Mouse (Mus musculus) heart, postnatal 14 days (tissue): ENCODE results near the gene Olfml2a. TPM values are rescaled to one million over a fixed set of nuclear protein-coding genes. Genes with fewer than 3 reads are reported as not detected.

Experiments
- DNase-seq, 2 experiments: peaks; one replicate each; pipeline ENCODE4 v3.0.0; 2021 to 2022
- intact Hi-C: fragments of 180-260 bp; cut with DNase I; formaldehyde crosslinking; loops from one replicate; pipeline ENCODE4 v1.15.1; 2025
- total RNA-seq, 2 experiments: library from RNA; stranded (reverse); gene quantifications; 2 replicates each; pipeline ENCODE4 v1.2.3; 2021

Gene Olfml2a
- total RNA-seq, 2 experiments from 2014 or later, result 11.6 to 11.8 TPM

DNA sequence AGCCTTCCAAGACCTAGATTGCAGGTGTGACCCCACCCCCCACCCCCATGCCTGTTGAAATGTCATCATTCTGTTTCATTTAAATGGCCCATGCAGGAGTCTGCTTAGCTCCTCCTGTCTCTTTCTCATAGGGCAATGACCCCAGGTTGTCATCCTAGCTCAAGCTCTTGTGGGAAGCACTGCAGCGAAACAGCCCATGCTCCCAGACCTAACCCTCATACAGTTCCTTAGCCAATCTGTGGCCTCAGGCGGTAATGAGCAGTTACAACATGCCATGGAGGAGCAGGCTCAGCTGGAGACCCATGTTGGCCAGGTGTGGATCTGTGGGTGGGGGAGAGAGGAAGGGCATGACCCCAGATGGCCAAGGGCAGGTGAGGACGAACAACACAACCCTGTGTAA, 43.4 kb downstream of the Olfml2a start:
- intact Hi-C loops, result no loop called here
- no peak for DNase-seq

DNA sequence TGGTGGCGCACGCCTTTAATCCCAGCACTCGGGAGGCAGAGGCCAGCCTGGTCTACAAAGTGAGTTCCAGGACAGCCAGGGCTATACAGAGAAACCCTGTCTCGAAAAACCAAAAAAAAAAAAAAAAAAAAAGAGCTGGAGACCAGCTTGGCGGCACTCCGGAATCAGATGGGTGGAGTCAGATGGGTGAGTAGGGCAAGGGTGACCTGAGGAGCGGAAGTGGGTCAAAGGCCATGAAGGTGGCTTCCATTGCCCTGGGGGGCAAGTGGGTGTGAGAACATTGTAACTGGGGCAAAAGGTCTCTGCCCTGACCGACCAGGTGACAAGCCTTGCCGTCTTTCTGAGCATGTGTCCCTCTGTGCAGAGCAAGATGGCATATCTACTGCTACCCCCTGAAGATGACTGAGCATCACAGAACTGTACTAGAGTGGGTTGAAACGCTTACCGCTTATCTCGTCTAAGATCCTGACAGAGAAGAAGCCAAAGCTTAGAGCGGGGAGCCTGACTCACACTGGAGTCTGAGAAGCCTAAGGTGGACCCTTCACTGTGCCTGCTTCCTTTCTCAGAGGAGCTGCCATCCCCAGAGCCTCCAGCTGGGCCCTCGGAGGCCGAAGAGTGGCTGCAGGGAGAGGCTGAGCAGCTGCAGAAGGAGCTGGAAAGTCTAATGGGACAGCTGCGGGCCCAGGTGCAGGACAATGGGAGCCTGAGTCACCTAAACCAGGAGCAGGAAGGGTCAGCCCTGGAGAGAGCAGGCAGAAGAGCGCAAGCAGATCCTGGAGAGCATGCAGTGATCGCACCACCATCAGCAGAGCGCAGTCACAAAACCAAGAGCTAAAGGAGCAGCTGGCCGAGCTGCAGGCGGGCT, 44.4 kb downstream of the Olfml2a start:
- intact Hi-C loops, result no loop called here
- DNase-seq, result no peak

DNA sequence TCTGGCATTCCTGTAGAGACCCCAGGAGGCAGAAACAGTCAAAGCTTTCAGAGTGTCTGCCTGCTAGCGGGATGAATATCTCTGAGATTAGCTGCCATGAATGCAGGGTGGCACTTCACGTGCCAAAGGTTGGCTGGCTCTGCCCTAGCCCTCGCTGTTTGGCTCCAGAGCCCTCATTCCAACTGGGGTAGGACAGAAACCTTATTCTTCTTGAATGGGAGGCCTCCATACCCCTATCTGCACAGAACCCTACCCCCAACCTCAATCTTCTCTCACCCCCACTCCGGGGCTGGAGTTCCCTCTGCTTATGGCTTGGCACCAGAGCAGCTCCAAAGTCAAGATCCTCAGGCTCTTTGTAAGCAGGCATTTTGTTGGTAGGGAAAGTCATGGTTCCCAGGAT, 46.1 kb downstream of the Olfml2a start:
- DNase-seq, result no peak
- intact Hi-C loops, result no loop called here

DNA sequence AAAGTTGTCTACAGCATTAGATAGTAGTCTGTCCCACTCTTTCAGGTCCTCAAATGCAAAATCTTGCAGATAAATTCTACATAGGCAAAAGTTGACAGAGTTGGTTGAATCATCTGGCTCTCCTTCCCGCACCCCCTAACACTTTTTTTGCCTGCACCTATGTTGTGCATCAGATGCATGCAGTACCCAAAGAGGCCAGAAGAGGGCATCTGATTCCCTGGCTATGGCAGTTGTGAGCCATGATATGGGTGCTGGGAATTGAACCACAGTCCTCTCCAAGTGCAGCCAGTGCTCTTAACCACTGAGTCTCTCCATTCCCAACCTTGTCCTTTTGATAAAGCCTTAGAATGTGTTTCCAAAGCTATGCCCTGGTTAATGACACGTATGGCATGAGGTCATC, 51.7 kb downstream of the Olfml2a start:
- intact Hi-C loops, result no loop called here
- DNase-seq, result no peak

DNA sequence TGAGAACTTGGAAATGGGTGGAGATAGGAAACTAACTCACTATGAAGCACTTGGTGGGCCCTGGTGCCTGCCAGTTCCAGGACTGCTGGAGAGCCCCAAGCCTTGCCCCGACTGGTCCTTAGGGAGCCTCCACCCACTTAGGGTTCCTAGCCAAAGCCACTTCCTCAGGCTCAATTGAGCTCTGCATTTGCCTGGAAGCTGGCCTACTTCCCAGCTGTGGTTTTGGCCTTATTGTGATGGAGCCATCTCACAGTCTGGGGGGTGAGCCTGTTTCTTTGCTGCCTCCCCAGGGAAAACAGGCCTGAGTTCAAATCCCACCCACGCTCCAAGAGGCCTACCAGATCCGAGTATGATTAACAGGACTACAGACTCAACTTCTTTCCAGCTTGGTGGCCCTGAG, 54.8 kb downstream of the Olfml2a start:
- intact Hi-C loops, result no loop called here

DNA sequence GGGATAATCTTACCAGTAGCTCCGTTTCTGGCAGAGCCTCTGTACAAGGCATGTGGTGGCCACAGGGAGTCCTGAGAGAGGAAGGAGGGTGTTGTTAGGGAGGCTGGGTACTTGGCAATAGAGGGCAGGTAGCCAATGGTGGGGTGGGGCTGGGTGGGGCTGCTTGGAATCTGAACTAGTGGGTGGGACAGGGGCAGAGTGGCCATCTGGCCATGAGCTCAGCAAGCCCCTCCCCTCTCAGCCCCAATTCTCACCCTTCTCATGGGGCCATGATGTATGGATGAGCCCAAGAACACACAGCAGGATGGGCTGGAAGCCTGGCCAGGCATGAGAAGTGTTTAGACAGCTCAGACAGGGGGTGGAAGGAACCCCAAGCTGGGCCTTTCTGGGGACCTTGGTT, 55.6 kb downstream of the Olfml2a start:
- DNase-seq, result no peak
- intact Hi-C loops, result no loop called here

More for the DNA sequence above, 54.8 kb downstream of the Olfml2a start:
- peak; percentile 66 to 79 for DNase-seq

DNA sequence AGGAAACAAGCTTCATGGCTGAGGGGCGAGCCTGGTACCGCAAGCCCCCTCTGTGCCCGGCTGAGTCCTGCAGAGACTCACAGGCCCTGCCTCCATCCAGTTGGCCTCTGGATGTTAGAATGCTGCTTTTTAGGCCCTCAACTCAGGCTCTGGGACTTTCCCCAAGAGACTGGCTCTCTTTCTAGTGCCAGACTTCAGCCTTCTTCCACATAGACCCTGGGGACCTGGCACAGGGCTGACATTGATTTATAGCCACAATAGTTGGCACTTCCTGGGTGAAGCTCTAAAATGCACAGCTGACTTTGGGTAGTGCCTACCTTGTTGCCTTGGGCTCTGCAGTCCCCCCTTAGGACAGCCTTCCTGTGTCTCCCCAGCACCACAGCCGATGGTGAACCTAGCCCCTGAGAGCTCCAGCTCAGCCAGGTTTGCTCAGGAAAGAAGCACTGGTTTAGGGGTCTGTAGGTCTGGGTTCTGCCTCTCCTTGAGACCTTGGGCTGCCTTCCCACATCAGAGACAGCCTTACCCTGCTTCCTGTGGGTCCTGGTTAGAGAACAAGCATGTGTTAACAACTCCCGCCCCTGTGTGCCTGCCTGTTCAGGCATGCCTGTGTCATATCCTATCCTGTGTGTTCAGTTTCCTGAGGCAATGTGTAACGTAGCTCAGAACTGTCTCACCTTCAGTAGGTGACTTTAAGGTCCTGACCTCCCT, 56.2 kb downstream of the Olfml2a start:
- no peak for DNase-seq
- intact Hi-C loops, result no loop called here

DNA sequence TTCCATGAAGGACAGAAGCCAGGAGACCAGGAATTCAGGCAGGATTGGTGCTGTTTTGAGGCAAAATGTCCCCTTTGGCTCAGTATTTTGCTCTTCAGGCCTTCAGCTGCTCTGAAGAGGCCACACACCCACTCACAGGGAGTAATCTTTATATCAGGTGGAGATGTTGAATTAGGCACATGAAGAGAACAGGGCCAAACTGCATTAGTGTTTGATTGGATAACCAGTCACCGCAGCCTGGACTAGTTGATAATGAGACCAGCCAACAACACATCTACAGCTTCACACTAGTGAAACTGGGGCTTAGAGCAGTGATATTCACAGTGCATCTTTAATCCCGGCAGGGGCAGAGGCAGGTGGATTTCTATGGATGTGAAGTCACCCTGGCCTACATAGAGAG, 57.2 kb downstream of the Olfml2a start:
- intact Hi-C loops, result no loop called here
- no peak for DNase-seq

DNA sequence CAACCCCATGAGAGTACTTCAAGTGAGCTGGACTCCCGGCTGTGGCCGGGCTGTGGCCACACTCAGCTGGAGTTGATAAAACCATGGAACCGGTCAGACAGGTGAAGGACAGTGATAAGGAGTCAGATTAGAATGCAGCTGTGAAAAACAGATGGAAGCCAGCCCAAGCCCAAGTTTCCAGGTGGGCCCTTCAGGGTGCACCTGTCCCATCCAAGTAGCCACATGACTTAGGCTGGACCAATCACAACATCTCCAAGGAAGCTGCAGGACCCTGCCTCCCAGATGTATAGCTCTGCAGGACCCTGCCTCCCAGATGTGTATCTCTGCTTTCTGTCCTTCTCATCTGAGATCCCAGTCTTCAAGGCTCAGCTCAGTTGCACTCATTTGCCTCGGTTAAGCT, 60.2 kb downstream of the Olfml2a start:
- intact Hi-C loops, result no loop called here
- DNase-seq, result no peak

DNA sequence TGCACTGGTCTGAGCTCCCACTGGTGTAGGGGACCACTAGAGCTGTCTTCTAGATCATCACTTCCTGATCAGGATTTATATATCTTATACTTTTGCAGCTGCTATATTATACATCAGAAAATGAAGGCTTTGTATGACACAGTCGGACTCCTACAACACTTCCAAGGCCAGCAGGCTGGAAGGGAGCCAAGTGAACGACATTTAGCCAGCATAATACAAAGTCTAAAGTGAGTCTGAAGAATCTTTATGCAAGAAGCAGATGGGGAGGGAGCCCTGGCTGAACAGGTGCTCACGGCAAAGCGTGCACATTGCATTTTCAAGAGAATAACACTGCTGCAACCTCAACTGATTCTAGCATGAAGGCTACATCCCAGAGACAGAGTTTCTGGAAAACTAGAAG, 60.7 kb downstream of the Olfml2a start:
- DNase-seq, result no peak
- intact Hi-C loops, result no loop called here

DNA sequence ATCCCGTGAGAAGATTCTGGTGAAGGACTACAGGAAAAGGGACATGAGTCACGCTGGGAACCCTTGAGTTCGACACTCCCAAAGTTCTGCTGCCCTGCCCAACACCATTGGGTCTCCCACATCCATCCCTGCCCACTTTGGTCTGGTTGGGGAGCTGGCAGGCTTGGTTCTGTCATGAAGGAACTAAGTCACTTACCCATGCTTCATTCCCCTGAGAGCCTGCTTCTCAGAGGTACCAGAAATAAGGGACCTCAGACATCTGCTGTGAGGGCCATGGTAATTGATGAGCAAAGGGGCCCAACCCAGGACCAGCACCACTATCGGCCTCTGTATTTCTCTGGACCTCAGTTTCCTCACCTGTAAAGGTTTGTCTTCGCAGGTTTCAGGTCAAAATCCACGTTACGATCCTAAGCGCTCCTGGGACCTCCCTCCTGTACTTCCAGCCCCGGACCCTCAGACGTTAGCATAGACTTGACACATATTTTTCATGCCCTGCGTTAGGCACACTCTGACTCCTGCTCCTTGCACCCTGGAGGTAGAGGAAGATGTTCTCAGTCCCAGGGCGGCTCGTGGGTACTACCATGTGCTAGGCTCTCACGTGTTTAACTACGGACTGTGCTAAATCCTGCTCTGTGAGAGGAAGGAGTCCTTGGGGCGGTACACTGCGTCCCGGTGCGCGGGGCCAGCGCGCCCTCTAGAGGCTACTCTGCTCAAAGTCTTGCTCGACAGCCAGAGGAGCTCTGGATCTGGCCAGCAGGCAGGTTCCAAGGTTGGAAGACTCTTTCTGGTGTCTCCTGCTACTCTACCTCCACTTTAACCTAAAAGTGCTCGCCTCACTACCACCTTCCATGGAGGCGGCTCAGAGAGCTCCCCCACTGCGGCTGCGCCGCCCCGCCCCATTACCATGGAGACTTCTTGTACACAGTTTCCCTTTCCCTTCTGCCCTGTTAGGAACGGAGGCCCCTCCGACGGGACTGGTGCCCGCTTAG, 65.9 kb downstream of the Olfml2a start, which contains the start of gene Wdr38:
Gene Wdr38 (plus strand): TSS at position 91 of the 989 bp plus-strand sequence.
- peak; percentile 87 to 92 for DNase-seq
- intact Hi-C loops, result loop anchor here (1.0 to 5.0 kb wide), 2 partner anchors 70 to 200 kb away; partner anchors contain the start of gene Nr6a1

DNA sequence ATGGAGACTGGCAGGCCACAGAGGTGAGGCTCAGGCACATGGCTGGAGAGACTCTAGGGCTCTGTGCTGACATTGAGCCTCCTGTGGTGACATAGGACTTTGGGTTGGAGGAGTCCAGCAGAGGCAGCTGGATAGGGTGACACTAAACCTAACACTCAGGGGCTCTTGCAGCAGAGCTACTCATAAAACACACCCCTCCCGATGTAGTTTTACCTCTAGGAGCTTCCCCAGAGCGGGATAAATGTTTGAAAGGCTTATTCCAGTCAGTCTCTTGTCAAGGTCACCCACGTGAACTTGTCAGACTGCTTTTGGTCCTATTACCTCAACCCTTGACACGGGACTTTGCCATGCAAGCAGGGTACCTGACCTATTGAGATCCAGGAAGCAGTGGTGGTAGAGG, 67.6 kb downstream of the Olfml2a start:
- intact Hi-C loops, result loop anchor here (5.0 kb wide), 1 partner anchor 202 kb away; no protein-coding TSS in a partner anchor
- DNase-seq, result no peak

DNA sequence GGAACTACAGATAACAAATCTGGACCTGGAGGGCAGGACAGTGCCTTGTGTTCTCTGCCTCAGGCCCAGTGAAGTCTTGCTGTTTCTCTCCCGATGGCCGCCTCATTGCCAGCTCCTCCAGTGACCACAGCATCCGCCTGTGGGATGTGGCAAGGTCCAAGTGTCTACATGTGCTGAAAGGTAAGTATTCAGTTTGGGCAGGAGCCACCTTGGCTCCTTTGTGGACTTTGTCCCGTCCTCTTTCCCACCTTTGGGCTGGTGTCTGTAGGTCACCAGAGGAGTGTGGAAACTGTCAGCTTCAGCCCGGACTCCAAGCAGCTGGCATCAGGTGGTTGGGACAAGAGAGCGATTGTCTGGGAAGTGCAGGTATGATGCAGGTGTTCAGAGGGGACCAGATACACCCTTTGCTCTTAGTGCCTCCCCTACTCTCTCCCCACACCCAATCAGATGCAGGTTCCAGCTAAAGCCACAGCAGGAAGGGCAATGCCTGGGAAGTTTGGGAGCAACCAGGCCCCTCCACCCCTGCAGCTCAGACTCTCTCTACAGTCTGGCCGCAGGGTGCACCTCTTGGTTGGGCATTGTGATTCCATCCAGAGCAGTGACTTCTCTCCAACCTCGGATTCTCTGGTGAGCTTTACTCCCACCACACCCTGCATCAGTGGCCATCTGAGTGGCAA, 68.3 kb downstream of the Olfml2a start:
- intact Hi-C loops, result loop anchor here (5.0 to 10.0 kb wide), 2 partner anchors 203 to 345 kb away; no protein-coding TSS in a partner anchor
- DNase-seq, result no peak

DNA sequence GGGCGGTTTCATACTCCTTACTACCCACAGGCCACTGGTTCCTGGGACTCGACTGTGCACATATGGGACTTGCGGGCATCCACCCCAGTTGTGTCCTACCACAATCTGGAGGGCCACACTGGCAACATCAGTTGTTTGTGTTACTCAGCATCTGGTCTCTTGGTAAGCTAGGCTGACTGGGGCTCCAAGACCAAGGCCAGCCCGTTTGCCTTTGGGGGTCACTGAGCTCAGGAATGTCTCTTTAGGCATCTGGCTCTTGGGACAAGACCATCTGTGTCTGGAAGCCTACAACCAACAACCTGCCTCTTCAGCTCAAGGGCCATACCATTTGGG, 68.8 kb downstream of the Olfml2a start:
- intact Hi-C loops, result loop anchor here (10.0 kb wide), 1 partner anchor 346 kb away; no protein-coding TSS in a partner anchor
- no peak for DNase-seq

DNA sequence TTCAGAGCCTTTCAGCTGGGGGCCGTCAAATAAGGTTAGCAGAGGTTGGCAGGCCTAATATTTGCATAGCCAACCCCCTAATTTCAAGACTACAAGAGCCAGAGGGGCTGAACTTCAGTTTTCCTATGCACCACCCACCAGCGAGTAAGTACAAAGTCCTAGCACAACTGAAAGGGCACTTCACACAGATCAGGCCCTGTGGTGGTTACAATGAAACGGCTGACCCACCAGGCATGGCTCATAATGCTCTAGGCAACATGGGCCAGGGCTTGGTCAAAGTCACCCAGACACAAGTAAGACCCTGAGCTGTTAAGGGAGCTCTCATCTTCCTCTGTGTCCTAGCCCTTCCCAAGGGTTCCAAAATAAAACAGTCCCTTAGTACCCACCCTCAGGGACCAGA, 70.1 kb downstream of the Olfml2a start:
- intact Hi-C loops, result loop anchor here (10.0 kb wide), 1 partner anchor 347 kb away; no protein-coding TSS in a partner anchor

DNA sequence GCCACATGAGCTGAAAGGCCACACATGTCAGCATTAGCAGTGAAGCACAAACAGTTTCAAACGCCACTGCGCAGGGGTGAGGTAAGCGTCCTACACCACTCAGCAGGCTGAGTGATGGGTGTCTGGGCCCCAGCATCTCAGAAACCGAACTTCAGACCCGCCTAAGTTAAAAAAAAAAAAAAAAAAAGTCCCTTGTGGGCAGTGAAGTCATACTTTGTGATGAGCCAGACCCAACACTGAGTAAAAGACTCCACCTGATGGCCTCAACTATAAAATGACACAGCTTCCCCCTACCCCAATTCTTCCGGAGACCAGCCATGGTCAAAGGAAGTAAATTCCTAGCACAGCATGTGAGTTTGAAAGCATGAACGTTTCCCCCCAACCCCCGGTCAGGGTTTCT, 71.3 kb downstream of the Olfml2a start:
- intact Hi-C loops, result loop anchor here (10.0 kb wide), 1 partner anchor 348 kb away; no protein-coding TSS in a partner anchor
- no peak for DNase-seq

More for the DNA sequence above, 70.1 kb downstream of the Olfml2a start:
- no peak for DNase-seq

DNA sequence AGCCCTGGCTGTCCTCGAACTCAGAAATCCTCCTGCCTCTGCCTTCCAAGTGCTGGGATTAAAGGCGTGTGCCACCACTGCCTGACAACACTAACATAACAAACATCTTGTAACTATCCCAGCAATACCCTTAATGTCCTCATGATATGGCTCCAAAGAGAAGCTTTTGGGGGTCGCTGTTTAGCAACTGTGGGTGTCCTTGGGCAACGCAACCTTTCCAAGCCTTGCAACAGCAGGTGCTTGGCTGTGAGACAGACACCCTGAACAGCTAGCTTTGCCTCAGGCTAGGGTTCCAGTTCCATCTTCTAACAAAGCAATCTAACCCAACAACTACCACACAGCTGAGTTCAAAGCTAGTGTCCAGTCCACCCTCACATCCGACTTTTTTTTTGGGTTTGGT, 71.7 kb downstream of the Olfml2a start:
- intact Hi-C loops, result loop anchor here (10.0 kb wide), 1 partner anchor 349 kb away; no protein-coding TSS in a partner anchor
- no peak for DNase-seq

DNA sequence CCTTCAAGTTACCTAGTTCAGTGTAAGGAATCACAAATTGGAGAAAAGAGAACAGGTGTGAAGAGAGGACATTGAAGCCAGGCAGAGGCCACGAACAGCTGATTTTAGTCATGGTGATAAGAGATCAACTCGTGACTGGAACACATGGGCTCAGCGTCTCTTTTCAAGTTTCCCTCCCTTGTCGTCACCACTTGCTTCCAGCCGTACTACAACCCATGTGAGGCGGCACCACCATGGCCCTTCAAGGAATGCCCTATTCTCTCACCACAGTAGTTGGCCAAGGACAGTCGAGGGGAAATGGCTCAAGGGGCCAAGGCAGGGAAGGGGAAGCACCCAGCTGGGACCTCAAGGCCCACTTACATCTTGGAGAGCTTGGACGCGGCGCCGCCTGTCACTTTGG, 72.6 kb downstream of the Olfml2a start:
- intact Hi-C loops, result loop anchor here (10.0 kb wide), 1 partner anchor 350 kb away; no protein-coding TSS in a partner anchor
- DNase-seq, result peak in 1 of 2 experiments; percentile 25

DNA sequence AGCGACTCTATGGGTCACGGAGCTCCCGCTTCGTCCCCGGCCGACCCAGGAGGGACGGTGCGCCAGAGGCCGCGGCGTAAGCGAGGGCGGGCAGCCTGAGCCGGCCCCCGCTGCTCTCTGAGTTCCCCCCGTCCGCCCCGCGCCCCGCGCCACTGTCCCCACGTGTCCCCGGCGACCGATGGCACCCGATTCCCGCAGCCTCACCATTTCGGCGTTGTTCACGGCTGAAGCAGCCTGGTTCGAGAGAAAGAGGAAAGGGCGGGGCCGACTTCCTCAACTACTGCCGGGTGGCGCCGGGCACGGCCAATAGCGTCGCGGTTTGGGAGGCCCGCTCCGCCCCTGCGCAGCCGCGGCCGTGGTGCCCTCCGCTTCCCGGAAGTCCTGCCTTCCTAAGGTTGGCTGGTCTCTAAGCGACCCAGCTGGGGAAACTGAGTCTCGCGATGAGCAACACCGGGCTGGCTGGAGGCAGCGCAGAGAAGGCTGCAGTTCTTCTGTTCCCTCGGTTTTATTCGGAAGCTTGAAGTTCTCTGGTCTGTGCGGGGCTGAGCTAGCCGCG, 73.2 kb downstream of the Olfml2a start, which contains the start of gene Arpc5l:
Gene Arpc5l (plus strand): TSS at position 469 of the 556 bp plus-strand sequence.
- intact Hi-C loops, result loop anchor here (10.0 kb wide), 1 partner anchor 350 kb away; no protein-coding TSS in a partner anchor
- peak; percentile 93 for DNase-seq
